Mouse (Mus musculus) cerebellum, adult 11-12 months (tissue): ENCODE measurements at regions not wholly inside any gene's neighbourhood (a gene's known extent, or its start where the extent isn't known, plus 50 kb on each side); places are given as distances from the start of the nearest gene placed in this dataset.
A peak's percentile ranks its signal among the peaks of the same experiment; 100 is the strongest.

ENCODE experiments used
- DNase-seq: peaks from one replicate; pipeline ENCODE4 v3.0.0; 2022

- no peak for DNase-seq
These were observed 87.7 kb upstream of the Tspan7 start for GRCm38 (mm10) chrX:10397257-10397656.

- no peak for DNase-seq
These were observed 73.7 kb upstream of the Tspan7 start for GRCm38 (mm10) chrX:10411238-10411637.

GRCm38 (mm10) chrX:10422440-10422839 lies 62.5 kb upstream of the Tspan7 start:
- DNase-seq = peak; percentile 12
